8 mouse cellular contexts compared by ENCODE assay signal in genomic region chr1:74082841-74083463, GRCm38 (mm10). TPM values are rescaled to one million over a fixed set of nuclear protein-coding genes. Genes with fewer than 3 reads are reported as not detected.
DNase-seq lines count a peak whose midpoint lies in the region; ATAC-seq lines count a peak whose summit lies in the region.

No protein-coding gene starts in this region.

- no peak overlapping the region for H3K9ac ChIP-seq in forebrain, embryonic 12.5 days
- no peak overlapping the region for H3K9ac ChIP-seq in heart, embryonic 11.5 days (ENCODE audit: low read depth, low read length)

- no peaks in the 10 kb centered on the region for H3K27me3 ChIP-seq in forebrain, embryonic 10.5 days (ENCODE audit: poor library complexity, severe bottlenecking)
- H3K27me3 ChIP-seq in forebrain, embryonic 12.5 days = no peaks in the 10 kb centered on the region
- 0 out of 2 replicates have a peak, but pooled peaks cover 4% of the 10 kb centered on the region for H3K27me3 ChIP-seq in heart, embryonic 11.5 days (ENCODE audit: control insufficient read depth, insufficient read depth, low read length)

- peaks cover 47% of the 10 kb centered on the region for H3K4me1 ChIP-seq in forebrain, embryonic 10.5 days
- H3K4me1 ChIP-seq in forebrain, embryonic 12.5 days = peaks cover 21% of the 10 kb centered on the region
- H3K4me1 ChIP-seq in heart, embryonic 11.5 days (ENCODE audit: control insufficient read depth, insufficient read depth, low read length) = peaks cover 30% of the 10 kb centered on the region

- 14% methylated on average over 6 of the region's 6 CpGs for WGBS in forebrain, embryonic 10.5 days
- 15% methylated on average over 6 of the region's 6 CpGs for WGBS in forebrain, embryonic 12.5 days
- WGBS in heart, embryonic 11.5 days (ENCODE audit: insufficient replicate concordance) = 8% methylated on average over 6 of the region's 6 CpGs

- no peak overlapping the region for H3K4me3 ChIP-seq in forebrain, embryonic 10.5 days
- H3K4me3 ChIP-seq in forebrain, embryonic 12.5 days (replicated peaks) = no peak overlapping the region
- no peak overlapping the region for H3K4me3 ChIP-seq in heart, embryonic 11.5 days (ENCODE audit: low read depth, low read length)

- 0 out of 2 replicates have a peak, but pooled peaks cover 2% of the 10 kb centered on the region for H3K36me3 ChIP-seq in forebrain, embryonic 10.5 days (replicated peaks)
- no peaks in the 10 kb centered on the region for H3K36me3 ChIP-seq in forebrain, embryonic 12.5 days (replicated peaks)
- no peaks in the 10 kb centered on the region for H3K36me3 ChIP-seq in heart, embryonic 11.5 days (ENCODE audit: control insufficient read depth, insufficient read depth, low read length)

- no peaks in the 10 kb centered on the region for H3K9me3 ChIP-seq in forebrain, embryonic 10.5 days
- no peaks in the 10 kb centered on the region for H3K9me3 ChIP-seq in forebrain, embryonic 12.5 days
- no peaks in the 10 kb centered on the region for H3K9me3 ChIP-seq in heart, embryonic 11.5 days (replicated peaks; ENCODE audit: control insufficient read depth, low read length)

- DNase-seq in forebrain, embryonic 10.5 days (ENCODE audit: extremely low spot score, low spot score) = no peak
- DNase-seq in A20 (ENCODE audit: low read depth, low spot score) = peak; percentile 65
- DNase-seq in brain, adult 2 months (ENCODE audit: low read depth, low spot score) = peak; percentile 39
- DNase-seq in kidney, postnatal 25 days = peak; percentile 67 to 79
- DNase-seq in thymus, postnatal 36 days = peak; percentile 48 to 51

- ATAC-seq in forebrain, embryonic 12.5 days (ENCODE audit: low FRiP score) = no peak
- ATAC-seq in heart, embryonic 11.5 days (replicated peaks; ENCODE audit: insufficient number of reproducible peaks, low FRiP score, low TSS enrichment) = peak; percentile 43; the same call in 1 of the 2 replicates
- peak; percentile 84 for ATAC-seq in megakaryocyte, adult 5-6 weeks (ENCODE audit: poor library complexity, severe bottlenecking)

- no peak overlapping the region for H3K4me2 ChIP-seq in forebrain, embryonic 12.5 days
- 0 out of 2 replicates have a peak overlapping the region, but pooled peaks have one; percentile 8 for H3K4me2 ChIP-seq in heart, embryonic 11.5 days

- peak overlapping the region; percentile 20; the same call in 1 of the 2 replicates for H3K27ac ChIP-seq in forebrain, embryonic 10.5 days
- no peak overlapping the region for H3K27ac ChIP-seq in forebrain, embryonic 12.5 days
- peak overlapping the region; percentile 64 for H3K27ac ChIP-seq in heart, embryonic 11.5 days (ENCODE audit: low read depth, low read length)

RNA-seq across cellular contexts. Expression of gene Tns1, which starts 41.3 kb away (rescaled TPM):
- polyA plus RNA-seq in forebrain, embryonic 10.5 days (2016; fragmentation: Nextera tagmentation; extraction: Ambion mirVana) = 11.6 and 15.9 TPM in 2 replicates
- polyA plus RNA-seq in forebrain, embryonic 12.5 days (2016; fragmentation: Nextera tagmentation; extraction: Ambion mirVana) = 13.0 and 15.9 TPM in 2 replicates
- 71.9 and 75.6 TPM in 2 replicates for polyA plus RNA-seq in heart, embryonic 11.5 days (2014; fragmentation: Nextera tagmentation; extraction: Ambion mirVana)
- total RNA-seq in megakaryocyte, adult 5-6 weeks (2015) = 4.9 and 5.5 TPM in 2 replicates
- 2.9 and 3.2 TPM in 2 replicates for total RNA-seq in megakaryocyte, adult 5-6 weeks (2017)

RNA-seq across cellular contexts. Expression of gene Rufy4, which starts 42.4 kb away (rescaled TPM):
- polyA plus RNA-seq in forebrain, embryonic 10.5 days (2016; fragmentation: Nextera tagmentation; extraction: Ambion mirVana) = 0.27 and 0.35 TPM in 2 replicates
- polyA plus RNA-seq in forebrain, embryonic 12.5 days (2016; fragmentation: Nextera tagmentation; extraction: Ambion mirVana) = 0.24 and 0.33 TPM in 2 replicates
- 0.21 and 0.39 TPM in 2 replicates for polyA plus RNA-seq in heart, embryonic 11.5 days (2014; fragmentation: Nextera tagmentation; extraction: Ambion mirVana)
- total RNA-seq in megakaryocyte, adult 5-6 weeks (2015) = 0.25 and 0.38 TPM in 2 replicates
- total RNA-seq in megakaryocyte, adult 5-6 weeks (2017) = 1.1 and 2.5 TPM in 2 replicates
